In the genomic region with DNA sequence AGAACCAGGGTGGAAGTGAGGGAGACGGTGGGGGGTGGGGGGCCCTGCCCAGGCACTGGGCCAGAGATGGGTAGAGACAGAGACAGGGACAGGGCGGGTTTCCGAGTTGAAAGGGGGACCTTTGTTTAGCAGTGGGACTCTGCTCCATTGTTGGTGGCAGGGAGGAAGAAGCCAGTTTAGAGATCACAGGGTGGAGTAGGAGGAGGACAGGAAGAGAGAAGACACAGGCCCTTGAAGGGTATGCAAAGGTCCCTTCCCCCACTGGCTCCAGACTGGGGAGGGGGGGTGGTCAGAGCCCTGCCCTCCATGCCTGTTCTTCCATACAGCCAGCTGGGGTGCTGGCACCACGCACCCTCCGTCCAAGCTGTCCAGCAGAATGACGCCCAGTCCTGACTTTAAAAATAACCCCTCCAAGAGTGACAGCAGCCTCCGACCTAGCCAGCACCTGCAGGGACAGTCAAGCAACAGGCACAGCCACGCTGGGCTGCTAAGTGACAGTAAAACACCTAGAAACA, we compare ENCODE assay signal across 8 mouse cellular contexts. TPM values are rescaled to one million over a fixed set of nuclear protein-coding genes. Genes with fewer than 3 reads are reported as not detected.
DNase-seq lines count a peak whose midpoint lies in the region; ATAC-seq lines count a peak whose summit lies in the region.

No protein-coding gene starts in this region.

- no peak overlapping the region for H3K4me3 ChIP-seq in intestine, embryonic 14.5 days (ENCODE audit: low read depth, low read length)

- no peak overlapping the region for H3K9ac ChIP-seq in intestine, embryonic 14.5 days (ENCODE audit: low read length)

- no peak for ATAC-seq in intestine, embryonic 14.5 days (replicated peaks; ENCODE audit: low FRiP score, low TSS enrichment, low read depth)

- H3K27me3 ChIP-seq in intestine, embryonic 14.5 days (replicated peaks; ENCODE audit: control insufficient read depth, insufficient read depth, low read length) = no peaks in the 10 kb centered on the region

- H3K4me1 ChIP-seq in intestine, embryonic 14.5 days (replicated peaks; ENCODE audit: control insufficient read depth, insufficient read depth, low read length) = peaks cover 59% of the 10 kb centered on the region

- peaks cover 13% of the 10 kb centered on the region for H3K36me3 ChIP-seq in intestine, embryonic 14.5 days (ENCODE audit: control insufficient read depth, insufficient read depth, low read length)

- H3K27ac ChIP-seq in intestine, embryonic 14.5 days (ENCODE audit: low read depth) = 0 out of 2 replicates have a peak overlapping the region, but pooled peaks have one; percentile 19

- no peaks in the 10 kb centered on the region for H3K9me3 ChIP-seq in intestine, embryonic 14.5 days (ENCODE audit: control insufficient read depth, low read length)

- intact Hi-C loops in left cerebral cortex, postnatal 4 days (cut with DNase I) = no loop called here

- 37% methylated on average over 8 of the region's 8 CpGs for WGBS in intestine, embryonic 14.5 days

- DNase-seq in left cerebral cortex, postnatal 4 days = peak; percentile 60
- no peak for DNase-seq in left cerebral cortex, adult 18-20 months (ENCODE audit: low spot score in 2 of 2)
- peak; percentile 58 for DNase-seq in gastrocnemius, postnatal 10 days
- no peak for DNase-seq in intestine, embryonic 14.5 days (ENCODE audit: low spot score)
- DNase-seq in lung, adult 18-20 months = peak; percentile 83 to 90
- DNase-seq in ovary, postnatal 10 days (ENCODE audit: low spot score) = no peak
- no peak for DNase-seq in ovary, postnatal 14 days (ENCODE audit: low spot score)
- DNase-seq in layer of hippocampus, adult 9-11 months = no peak

- no peak overlapping the region for H3K4me2 ChIP-seq in intestine, embryonic 14.5 days (ENCODE audit: low read length)

RNA-seq across cellular contexts. Expression of a gene that starts 7.6 kb away (rescaled TPM):
- total RNA-seq in left cerebral cortex, postnatal 4 days (2021) = 10 to 100 TPM; 74.2 to 77.9 TPM
- 10 to 100 TPM; 47.2 to 49.3 TPM for total RNA-seq in left cerebral cortex, adult 18-20 months (2021)
- 10 to 100 TPM; 81.4 to 90.0 TPM for total RNA-seq in gastrocnemius, postnatal 10 days (2021)
- polyA plus RNA-seq in intestine, embryonic 14.5 days (2014; fragmentation: Nextera tagmentation; extraction: Ambion mirVana) = 93.4 and 106 TPM in 2 replicates

RNA-seq across cellular contexts. Expression of a gene that starts 24.6 kb away (rescaled TPM):
- 1 to 10 TPM; 8.1 to 9.9 TPM for total RNA-seq in left cerebral cortex, postnatal 4 days (2021)
- 10 to 100 TPM; 10.4 to 11.3 TPM for total RNA-seq in left cerebral cortex, adult 18-20 months (2021)
- 10 to 100 TPM; 15.4 to 22.8 TPM for total RNA-seq in gastrocnemius, postnatal 10 days (2021)
- 54.8 and 55.3 TPM in 2 replicates for polyA plus RNA-seq in intestine, embryonic 14.5 days (2014; fragmentation: Nextera tagmentation; extraction: Ambion mirVana)

RNA-seq across cellular contexts. Expression of a gene that starts 25.5 kb away (rescaled TPM):
- 10 to 100 TPM; 13.7 to 15.0 TPM for total RNA-seq in left cerebral cortex, postnatal 4 days (2021)
- total RNA-seq in left cerebral cortex, adult 18-20 months (2021) = 1 to 10 TPM; 4.3 to 6.6 TPM
- 10 to 100 TPM; 46.6 to 65.6 TPM for total RNA-seq in gastrocnemius, postnatal 10 days (2021)
- polyA plus RNA-seq in intestine, embryonic 14.5 days (2014; fragmentation: Nextera tagmentation; extraction: Ambion mirVana) = 86.2 and 89.7 TPM in 2 replicates

RNA-seq across cellular contexts. Expression of a gene that starts 34.1 kb away (rescaled TPM):
- total RNA-seq in left cerebral cortex, postnatal 4 days (2021) = 100 to 1,000 TPM in 1 of 2 experiments, 10 to 100 TPM in 1; 43.8 to 116 TPM
- 100 to 1,000 TPM; 147 to 179 TPM for total RNA-seq in left cerebral cortex, adult 18-20 months (2021)
- total RNA-seq in gastrocnemius, postnatal 10 days (2021) = 1 to 10 TPM in 1 of 2 experiments, under 1 TPM in 1; 0.73 to 1.3 TPM
- 10.2 and 11.1 TPM in 2 replicates for polyA plus RNA-seq in intestine, embryonic 14.5 days (2014; fragmentation: Nextera tagmentation; extraction: Ambion mirVana)

RNA-seq across cellular contexts. Expression of a gene that starts 51.6 kb away (rescaled TPM):
- 10 to 100 TPM; 85.5 to 91.9 TPM for total RNA-seq in left cerebral cortex, postnatal 4 days (2021)
- 10 to 100 TPM; 47.2 to 53.8 TPM for total RNA-seq in left cerebral cortex, adult 18-20 months (2021)
- 10 to 100 TPM; 19.3 to 24.4 TPM for total RNA-seq in gastrocnemius, postnatal 10 days (2021)
- 117 and 126 TPM in 2 replicates for polyA plus RNA-seq in intestine, embryonic 14.5 days (2014; fragmentation: Nextera tagmentation; extraction: Ambion mirVana)

Comparison
In these comparisons a context has a peak if more than half of its experiments do, and no peak if none do; other contexts are left out.
1. DNase-seq: peak in left cerebral cortex, postnatal 4 days (single experiment), gastrocnemius, postnatal 10 days (single experiment) and lung, adult 18-20 months (2 of 2); none in left cerebral cortex, adult 18-20 months (0 of 2), intestine, embryonic 14.5 days (single experiment), ovary, postnatal 10 days (single experiment), ovary, postnatal 14 days (single experiment) and layer of hippocampus, adult 9-11 months (single experiment).